Mouse (Mus musculus) kidney, adult 2 months (tissue): ENCODE results near the gene Tomm20. TPM values are rescaled to one million over a fixed set of nuclear protein-coding genes. Genes with fewer than 3 reads are reported as not detected.
A peak's percentile ranks its signal among the peaks of the same experiment; 100 is the strongest.
"Not testable (repeated sequence)": the region's sequence is repeated elsewhere in the genome, so short reads cannot be mapped to it uniquely, and the experiment has no call there.

Experiments used
- DNase-seq: peaks from one replicate; pipeline ENCODE4 v3.0.0; 2021
- H3K27ac ChIP-seq: fragments of 200-500 bp; 2 replicates; pipeline ENCODE4 v1.5.1; 2012; ENCODE audit warnings: low read depth, low read length, control low read depth, inconsistent platforms; ENCODE audit not compliant: insufficient read depth
- H3K27me3 ChIP-seq: fragments of 200-500 bp; replicated peaks from 2 replicates; pipeline ENCODE4 v1.6.1; 2012; ENCODE audit warnings: mild to moderate bottlenecking, moderate library complexity, low read length, inconsistent platforms; ENCODE audit not compliant: control insufficient read depth, insufficient read depth
- H3K36me3 ChIP-seq: fragments of 200-500 bp; 2 replicates; pipeline ENCODE4 v1.6.1; 2012; ENCODE audit warnings: mild to moderate bottlenecking, moderate library complexity, low read length, inconsistent platforms; ENCODE audit not compliant: control insufficient read depth, insufficient read depth
- H3K4me1 ChIP-seq: fragments of 200-500 bp; 2 replicates; pipeline ENCODE4 v1.6.1; 2011; ENCODE audit warnings: low read length; ENCODE audit not compliant: control insufficient read depth, insufficient read depth
- H3K4me3 ChIP-seq: fragments of 200-500 bp; 2 replicates; pipeline ENCODE4 v1.5.1; 2011; ENCODE audit warnings: mild to moderate bottlenecking, low read depth, low read length, control low read depth; ENCODE audit not compliant: insufficient read depth
- CTCF ChIP-seq: fragments of 200-500 bp; conservative IDR thresholded peaks from 2 replicates; pipeline ENCODE4 v1.5.1; 2011; ENCODE audit warnings: low read depth, mild to moderate bottlenecking, control low read depth, low read length, moderate library complexity, mixed read lengths; ENCODE audit not compliant: insufficient read depth, insufficient read length
- POLR2A ChIP-seq: fragments of 200-500 bp; IDR thresholded peaks from one replicate; pipeline ENCODE4 v1.6.1; 2011; ENCODE audit warnings: low read depth, low read length, control low read depth
- WGBS: fragments of 180-500 bp; shearing (Covaris S2); methylation state at CpG from one replicate; pipeline ENCODE4 v1.1.7; 2018; 5-methylcytosine and 5-hydroxymethylcytosine counted together
- polyA plus RNA-seq: library from polyadenylated mRNA; depleted of rRNA; stranded (reverse); fragments of >200 nt; gene quantifications from 2 replicates; pipeline ENCODE4 v1.2.3, GENCODE M21; 2012; rRNA removed

Gene Tomm20
- polyA plus RNA-seq, 1 experiment, result 541 TPM

- H3K4me1 ChIP-seq, result peaks cover 19% of the 10 kb centered on the region
- TF ChIP-seq POLR2A (no peak), CTCF (peak; percentile 53)
- no peaks in the 10 kb centered on the region for H3K36me3 ChIP-seq
- H3K4me3 ChIP-seq, result no peak overlapping the region
- peak overlapping the region; percentile 65 for H3K27ac ChIP-seq
- 65% methylated on average over 13 of the region's 13 CpGs for WGBS
- H3K27me3 ChIP-seq, result no peaks in the 10 kb centered on the region
- DNase-seq, result peak; percentile 42
Measured at GRCm38 (mm10) chr8:126885554-126886485, 59.8 kb downstream of the Tomm20 start.

DNA sequence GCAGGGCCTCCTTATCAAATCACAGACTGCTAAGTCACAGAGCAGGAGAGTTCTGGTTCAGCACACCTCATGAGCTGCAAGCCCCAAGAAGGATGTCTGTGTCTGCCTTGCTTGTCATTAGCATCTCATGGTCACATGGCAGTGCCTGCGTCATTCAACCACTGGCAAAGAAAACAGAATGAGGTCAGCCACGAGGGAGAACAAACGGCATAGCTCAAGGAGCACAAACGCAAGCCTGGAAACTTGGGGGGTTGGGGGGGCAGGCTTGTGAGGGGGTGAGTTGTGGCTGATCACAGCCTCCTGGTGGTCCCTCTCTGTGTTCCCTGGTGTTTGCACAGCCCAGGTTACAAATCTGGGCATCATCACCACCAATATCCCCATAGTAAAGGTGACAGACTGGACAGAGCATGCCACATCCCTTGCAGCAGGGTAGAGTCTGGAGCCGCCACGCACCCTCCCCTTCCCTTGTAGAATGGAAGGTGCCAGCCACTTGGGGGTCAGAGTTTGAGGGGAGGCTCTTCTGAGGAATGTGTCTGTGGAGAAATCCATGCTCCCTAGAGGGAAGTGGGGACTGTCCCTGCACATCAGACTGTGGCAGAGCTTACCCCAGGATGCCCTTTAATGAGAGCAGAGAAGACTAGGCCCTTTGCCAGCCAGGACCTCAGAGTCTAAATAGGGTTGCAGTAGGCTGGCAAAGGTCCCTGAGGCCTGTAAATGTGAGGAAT, 61.3 kb downstream of the Tomm20 start:
- Histone ChIP-seq H3K27ac (peak overlapping the region; percentile 33), H3K27me3 (no peaks in the 10 kb centered on the region), H3K4me1 (peaks cover 19% of the 10 kb centered on the region), H3K4me3 (no peak overlapping the region), H3K36me3 (no peaks in the 10 kb centered on the region)
- DNase-seq, result peak; percentile 78
- TF ChIP-seq POLR2A (no peak), CTCF (no peak)
- WGBS, result 45% methylated on average over 6 of the region's 6 CpGs

DNA sequence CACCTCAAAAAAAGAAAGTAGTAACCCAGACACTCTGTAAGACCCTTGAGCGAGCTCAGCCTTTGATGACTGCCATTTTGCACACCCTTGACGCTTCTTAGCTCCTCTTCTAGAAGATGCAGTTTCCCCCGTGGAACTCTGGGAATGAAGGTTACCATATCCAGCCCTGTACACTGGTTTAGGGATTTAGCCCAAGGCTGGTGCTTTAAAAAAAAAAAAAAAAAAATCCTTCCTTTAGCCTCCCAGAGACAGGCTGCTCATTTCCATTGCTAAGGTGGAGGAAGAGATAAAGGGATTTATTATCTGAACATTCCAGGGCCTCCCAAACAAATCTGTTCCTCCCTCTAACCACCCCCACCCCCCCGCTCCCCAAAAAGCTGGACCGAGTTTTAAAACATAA, 61.9 kb downstream of the Tomm20 start:
- no peak overlapping the region for H3K27ac ChIP-seq
- WGBS, result 71% methylated on average over 5 of the region's 5 CpGs
- no peak for TF ChIP-seq CTCF
- TF ChIP-seq POLR2A, result no peak
- no peak for DNase-seq
- no peaks in the 10 kb centered on the region for H3K36me3 ChIP-seq
- no peak overlapping the region for H3K4me3 ChIP-seq
- H3K27me3 ChIP-seq, result no peaks in the 10 kb centered on the region
- H3K4me1 ChIP-seq, result peaks cover 19% of the 10 kb centered on the region

GRCm38 (mm10) chr8:126882586-126882985, 63.1 kb downstream of the Tomm20 start:
- not testable (repeated sequence) for H3K4me3 ChIP-seq, DNase-seq, H3K27me3 ChIP-seq, H3K27ac ChIP-seq, H3K36me3 ChIP-seq
- WGBS, result 100% methylated on average over 1 of the region's 1 CpGs
- H3K4me1 ChIP-seq, result peaks cover 19% of the 10 kb centered on the region

GRCm38 (mm10) chr8:126881641-126882140, 64.0 kb downstream of the Tomm20 start:
- H3K4me3 ChIP-seq, result no peak overlapping the region
- no peak for TF ChIP-seq POLR2A
- TF ChIP-seq CTCF, result no peak
- H3K27me3 ChIP-seq, result no peaks in the 10 kb centered on the region
- H3K27ac ChIP-seq, result no peak overlapping the region
- H3K36me3 ChIP-seq, result no peaks in the 10 kb centered on the region
- H3K4me1 ChIP-seq, result peaks cover 17% of the 10 kb centered on the region
- 62% methylated on average over 4 of the region's 4 CpGs for WGBS
- no peak for DNase-seq

Other genes with a start within 250 kb of the Tomm20 start
- 5.5 and 5.7 TPM in 2 replicates for gene Rbm34, start 25.2 kb upstream of the Tomm20 start, polyA plus RNA-seq
- gene Pard3, start 118.0 kb upstream of the Tomm20 start, polyA plus RNA-seq, result 51.2 and 56.6 TPM in 2 replicates